Mouse (Mus musculus) heart, embryonic 15.5 days (tissue): ENCODE results near the gene Ifi35. TPM values are rescaled to one million over a fixed set of nuclear protein-coding genes. Genes with fewer than 3 reads are reported as not detected.

Experiments
- ATAC-seq: fragments of 200-750 bp; cut with Nextera tagmentation; replicated peaks from 2 replicates; pipeline ENCODE4 v1.8.0; 2017; ENCODE audit warnings: low read depth, moderate TSS enrichment; ENCODE audit not compliant: insufficient number of reproducible peaks, insufficient read depth, low FRiP score
- H3K27ac ChIP-seq: fragments of 300-500 bp; sonication (generic); 2 replicates; pipeline ENCODE4 v1.5.1; 2015; ENCODE audit warnings: mild to moderate bottlenecking, inconsistent platforms
- H3K27me3 ChIP-seq: fragments of 300-500 bp; sonication (generic); 2 replicates; pipeline ENCODE4 v1.6.1; 2015; ENCODE audit warnings: inconsistent platforms
- H3K36me3 ChIP-seq: fragments of 300-500 bp; sonication (generic); 2 replicates; pipeline ENCODE4 v1.6.1; 2015; ENCODE audit warnings: mild to moderate bottlenecking, inconsistent platforms
- H3K4me1 ChIP-seq: fragments of 300-500 bp; sonication (generic); replicated peaks from 2 replicates; pipeline ENCODE4 v1.6.1; 2015; ENCODE audit warnings: inconsistent platforms
- H3K4me2 ChIP-seq: fragments of 300-500 bp; sonication (generic); 2 replicates; pipeline ENCODE4 v1.6.1; 2015; ENCODE audit warnings: inconsistent platforms, mild to moderate bottlenecking, moderate library complexity
- H3K4me3 ChIP-seq: fragments of 300-500 bp; sonication (generic); 2 replicates; pipeline ENCODE4 v1.5.1; 2015; ENCODE audit warnings: mild to moderate bottlenecking, inconsistent platforms
- H3K9ac ChIP-seq: fragments of 300-500 bp; sonication (generic); 2 replicates; pipeline ENCODE4 v1.6.1; 2015; ENCODE audit warnings: mild to moderate bottlenecking, inconsistent platforms
- H3K9me3 ChIP-seq: fragments of 300-500 bp; sonication (generic); replicated peaks from 2 replicates; pipeline ENCODE4 v1.6.1; 2016; ENCODE audit warnings: inconsistent platforms
- WGBS: fragments of 180-500 bp; shearing (Covaris S2); methylation state at CpG from one replicate; pipeline ENCODE4 v1.1.7; 2015; ENCODE audit warnings: mixed read lengths; 5-methylcytosine and 5-hydroxymethylcytosine counted together
- polyA plus RNA-seq: library from polyadenylated mRNA; unstranded; fragments of >200 nt; fragmentation: Nextera tagmentation; extraction: Ambion mirVana; gene quantifications from 2 replicates; pipeline ENCODE4 v1.2.1, GENCODE M21; 2015

Gene Ifi35
- polyA plus RNA-seq, result 18.0 and 25.9 TPM in 2 replicates

DNA sequence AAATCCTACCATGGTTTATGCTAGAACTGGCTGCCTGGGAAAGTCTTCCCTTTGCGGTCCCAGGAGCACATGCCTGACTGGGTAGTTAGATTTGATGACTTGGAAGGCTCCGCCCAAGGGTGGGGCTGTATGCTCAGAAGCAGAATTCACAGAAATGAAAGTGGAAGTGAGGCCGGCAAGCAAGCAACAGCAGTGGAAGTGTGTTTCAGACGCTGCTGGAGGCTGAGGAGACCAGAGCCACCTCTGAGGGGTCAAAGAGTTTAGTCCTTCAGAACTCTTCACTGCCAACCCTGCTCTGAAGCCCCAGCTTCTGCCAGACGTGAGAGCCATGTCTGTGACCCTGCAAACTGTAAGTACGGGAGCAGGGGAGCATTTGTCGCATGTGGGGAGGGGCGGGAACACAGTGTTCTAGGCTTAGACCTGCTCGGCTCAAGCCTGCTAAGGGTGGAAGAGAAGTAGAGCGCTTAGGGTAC, at the start of gene Ifi35:
Gene Ifi35 (plus strand): TSS at position 134 of the 473 bp plus-strand sequence.
- WGBS, result 15% methylated on average over 10 of the region's 10 CpGs

GRCm38 (mm10) chr11:101415306-101415705, 32.9 kb upstream of the Ifi35 start:
- Histone ChIP-seq H3K4me3 (no peak overlapping the region), H3K4me2 (no peak overlapping the region), H3K9me3 (no peaks in the 10 kb centered on the region), H3K4me1 (peaks cover 7% of the 10 kb centered on the region), H3K27ac (no peak overlapping the region), H3K27me3 (no peaks in the 10 kb centered on the region), H3K9ac (no peak overlapping the region), H3K36me3 (peaks cover 26% of the 10 kb centered on the region; the same call in 1 of the 2 replicates)
- ATAC-seq, result no peak
- 84% methylated on average over 2 of the region's 2 CpGs for WGBS

More for the DNA sequence above, at the start of gene Ifi35:
- Histone ChIP-seq H3K4me3 (peak within 1 kb of the TSS; percentile 61), H3K27ac (peak within 1 kb of the TSS; percentile 82), H3K36me3 (peaks cover 20% of the 10 kb centered on the region), H3K9ac (peak within 1 kb of the TSS; percentile 55), H3K9me3 (no peaks in the 10 kb centered on the region), H3K4me2 (peak within 1 kb of the TSS; percentile 64), H3K27me3 (no peaks in the 10 kb centered on the region), H3K4me1 (peaks cover 29% of the 10 kb centered on the region)
- peak; percentile 61 for ATAC-seq

GRCm38 (mm10) chr11:101416433-101417100, 31.6 kb upstream of the Ifi35 start:
- H3K4me1 ChIP-seq, result peaks cover 7% of the 10 kb centered on the region
- peaks cover 19% of the 10 kb centered on the region; the same call in 1 of the 2 replicates for H3K36me3 ChIP-seq
- no peaks in the 10 kb centered on the region for H3K27me3 ChIP-seq
- peak overlapping the region; percentile 62 for H3K27ac ChIP-seq
- WGBS, result 2% methylated on average over 11 of the region's 11 CpGs
- no peaks in the 10 kb centered on the region for H3K9me3 ChIP-seq
- no peak for ATAC-seq
- H3K4me2 ChIP-seq, result peak overlapping the region; percentile 85
- H3K4me3 ChIP-seq, result peak overlapping the region; percentile 76
- H3K9ac ChIP-seq, result peak overlapping the region; percentile 78

- under 1% methylated on average over 45 of the region's 45 CpGs for WGBS
These were observed 30.9 kb upstream of the Ifi35 start, which contains the start of gene Aarsd1 for GRCm38 (mm10) chr11:101417101-101417855. Aarsd1 (minus strand) TSS chr11:101417615.

DNA sequence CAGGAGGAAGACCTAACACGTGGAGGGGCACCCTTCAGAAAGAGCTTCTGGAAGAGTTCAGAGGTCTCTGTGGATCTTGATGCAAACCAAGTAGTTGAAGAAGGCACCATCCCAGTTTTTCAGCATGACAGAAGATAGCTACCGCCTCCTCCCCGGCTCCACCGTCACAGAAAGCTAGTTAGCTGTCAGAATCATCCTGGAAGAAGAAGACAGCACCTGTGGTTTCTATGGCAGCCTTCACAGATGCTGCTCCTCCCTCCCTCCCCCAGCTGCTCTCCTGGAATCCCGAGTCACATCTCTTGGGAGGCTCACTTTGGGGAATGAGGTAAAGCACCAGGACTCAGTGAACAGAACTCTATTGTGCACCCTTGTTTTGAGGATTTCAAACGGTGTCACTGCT, 29.2 kb upstream of the Ifi35 start:
- WGBS, result 56% methylated on average over 6 of the region's 6 CpGs
- H3K27me3 ChIP-seq, result no peaks in the 10 kb centered on the region
- no peak overlapping the region for H3K27ac ChIP-seq
- peaks cover 16% of the 10 kb centered on the region for H3K4me1 ChIP-seq
- H3K9ac ChIP-seq, result no peak overlapping the region
- H3K36me3 ChIP-seq, result peaks cover 12% of the 10 kb centered on the region; the same call in 1 of the 2 replicates
- no peak overlapping the region for H3K4me2 ChIP-seq
- no peak overlapping the region for H3K4me3 ChIP-seq
- no peaks in the 10 kb centered on the region for H3K9me3 ChIP-seq
- ATAC-seq, result no peak

More at GRCm38 (mm10) chr11:101417101-101417855, 30.9 kb upstream of the Ifi35 start, which contains the start of gene Aarsd1:
- Histone ChIP-seq H3K27me3 (no peaks in the 10 kb centered on the region), H3K4me2 (peak within 1 kb of the TSS; percentile 85), H3K9me3 (no peaks in the 10 kb centered on the region), H3K9ac (peak within 1 kb of the TSS; percentile 78), H3K36me3 (peaks cover 16% of the 10 kb centered on the region; the same call in 1 of the 2 replicates), H3K27ac (peak within 1 kb of the TSS; percentile 62), H3K4me1 (peaks cover 7% of the 10 kb centered on the region), H3K4me3 (peak within 1 kb of the TSS; percentile 76)
- peak; percentile 70 for ATAC-seq

DNA sequence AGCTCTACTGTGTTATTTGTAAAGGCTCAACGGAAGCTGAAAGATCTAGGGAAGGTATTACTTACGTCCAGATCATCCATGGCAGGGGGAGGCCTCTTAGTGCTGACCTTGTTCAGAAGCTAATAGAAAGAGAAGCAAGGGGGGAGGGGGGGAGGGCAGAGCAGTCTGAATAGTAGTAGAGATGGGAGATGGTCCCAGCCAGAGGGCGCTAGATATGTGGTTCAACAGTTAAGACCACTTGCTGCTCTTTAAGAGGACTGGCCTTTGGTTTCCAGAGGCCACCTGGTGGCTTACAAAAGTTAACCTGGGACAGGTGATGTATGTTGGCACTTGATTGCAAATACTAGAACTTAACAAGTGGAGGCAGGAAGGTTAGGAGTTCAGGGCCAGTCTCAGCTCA, 28.6 kb upstream of the Ifi35 start:
- no peak for ATAC-seq
- Histone ChIP-seq H3K4me2 (no peak overlapping the region), H3K9ac (no peak overlapping the region), H3K27me3 (no peaks in the 10 kb centered on the region), H3K4me3 (no peak overlapping the region), H3K36me3 (peaks cover 12% of the 10 kb centered on the region; the same call in 1 of the 2 replicates), H3K4me1 (peaks cover 16% of the 10 kb centered on the region), H3K27ac (no peak overlapping the region), H3K9me3 (no peaks in the 10 kb centered on the region)
- WGBS, result 46% methylated on average over 3 of the region's 3 CpGs

DNA sequence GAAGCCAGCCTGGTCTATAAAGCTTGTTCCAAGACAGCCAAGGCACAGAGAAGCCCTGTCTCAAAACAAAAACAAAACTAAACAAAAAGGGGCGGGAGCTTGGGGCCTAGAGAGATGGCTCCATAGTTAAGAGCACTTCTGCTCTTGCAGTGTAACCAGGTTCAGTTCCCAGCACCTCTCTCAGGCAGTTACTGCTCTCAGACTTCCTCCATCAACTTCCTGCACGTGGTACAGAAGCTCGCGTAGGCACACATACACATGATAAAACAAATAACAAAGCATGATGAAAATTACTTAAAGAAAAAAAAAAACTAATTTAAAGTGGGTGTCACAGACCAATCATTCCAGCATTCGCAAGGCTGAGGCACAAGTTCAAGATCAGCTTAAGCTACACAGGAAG, 28.1 kb upstream of the Ifi35 start:
- ATAC-seq, result no peak
- H3K4me2 ChIP-seq, result no peak overlapping the region
- no peak overlapping the region for H3K27ac ChIP-seq
- WGBS, result 85% methylated on average over 5 of the region's 5 CpGs
- H3K9ac ChIP-seq, result no peak overlapping the region
- peaks cover 12% of the 10 kb centered on the region; the same call in 1 of the 2 replicates for H3K36me3 ChIP-seq
- no peaks in the 10 kb centered on the region for H3K9me3 ChIP-seq
- H3K4me1 ChIP-seq, result peaks cover 16% of the 10 kb centered on the region
- no peak overlapping the region for H3K4me3 ChIP-seq
- H3K27me3 ChIP-seq, result no peaks in the 10 kb centered on the region

- peaks cover 9% of the 10 kb centered on the region; the same call in 1 of the 2 replicates for H3K36me3 ChIP-seq
- peaks cover 23% of the 10 kb centered on the region for H3K4me1 ChIP-seq
- no peaks in the 10 kb centered on the region for H3K9me3 ChIP-seq
- 2% methylated on average over 23 of the region's 23 CpGs for WGBS
- ATAC-seq, result peak; percentile 77
- H3K4me2 ChIP-seq, result peak within 1 kb of the TSS; percentile 83
- H3K27ac ChIP-seq, result peak within 1 kb of the TSS; percentile 97
- H3K4me3 ChIP-seq, result peak within 1 kb of the TSS; percentile 98
- H3K9ac ChIP-seq, result peak within 1 kb of the TSS; percentile 91
- no peaks in the 10 kb centered on the region for H3K27me3 ChIP-seq
These were observed 23.9 kb upstream of the Ifi35 start, which contains the start of gene Gm27029 for GRCm38 (mm10) chr11:101424105-101424851. Gm27029 (minus strand) TSS chr11:101424796.

GRCm38 (mm10) chr11:101424925-101425813, 23.0 kb upstream of the Ifi35 start, which contains the start of the genes Rundc1 and Ptges3l:
Rundc1 (plus strand) TSS chr11:101425085.
Ptges3l (minus strand) TSS chr11:101425333.
- no peaks in the 10 kb centered on the region for H3K27me3 ChIP-seq
- peaks cover 23% of the 10 kb centered on the region for H3K4me1 ChIP-seq
- no peaks in the 10 kb centered on the region for H3K9me3 ChIP-seq
- ATAC-seq, result peak; percentile 88
- WGBS, result under 1% methylated on average over 81 of the region's 81 CpGs
- H3K36me3 ChIP-seq, result peaks cover 18% of the 10 kb centered on the region
- H3K9ac ChIP-seq, result peak within 1 kb of the TSS; percentile 91
- H3K27ac ChIP-seq, result peak within 1 kb of the TSS; percentile 97
- peak within 1 kb of the TSS; percentile 98 for H3K4me3 ChIP-seq
- H3K4me2 ChIP-seq, result peak within 1 kb of the TSS; percentile 83

GRCm38 (mm10) chr11:101426165-101426564, 22.0 kb upstream of the Ifi35 start:
- Histone ChIP-seq H3K4me2 (peak overlapping the region; percentile 83), H3K9ac (peak overlapping the region; percentile 91), H3K27me3 (no peaks in the 10 kb centered on the region), H3K36me3 (peaks cover 25% of the 10 kb centered on the region), H3K4me1 (peaks cover 23% of the 10 kb centered on the region), H3K9me3 (no peaks in the 10 kb centered on the region), H3K27ac (no peak overlapping the region), H3K4me3 (peak overlapping the region; percentile 98)
- no peak for ATAC-seq
- 56% methylated on average over 8 of the region's 8 CpGs for WGBS
